Mouse (Mus musculus): ENCODE data around the gene Med7. TPM values are rescaled to one million over a fixed set of nuclear protein-coding genes. Genes with fewer than 3 reads are reported as not detected.

The Med7 gene
- polyA plus RNA-seq, 1 experiment from 2014 or later: 97.7 TPM

GRCm38 (mm10) chr11:46437459-46438000 is 805 bp downstream of the Med7 start:
- Histone ChIP-seq H3K9me3 (no peaks in the 10 kb centered on the region), H3K4me3 (peak overlapping the region; percentile 87), H3K4me1 (replicated peaks) (peaks cover 10% of the 10 kb centered on the region; the same call in 1 of the 2 replicates), H3K36me3 (peaks cover 40% of the 10 kb centered on the region), H3K27me3 (ENCODE audit: insufficient read depth, poor library complexity, severe bottlenecking) (no peaks in the 10 kb centered on the region), H3K27ac (peak overlapping the region; percentile 96)
- WGBS: 2% methylated on average over 23 of the region's 23 CpGs
- no peak for DNase-seq (ENCODE audit: low spot score)

GRCm38 (mm10) chr11:46439005-46439543 is 2.3 kb downstream of the Med7 start:
- Histone ChIP-seq H3K4me1 (replicated peaks) (peaks cover 10% of the 10 kb centered on the region; the same call in 1 of the 2 replicates), H3K36me3 (peaks cover 56% of the 10 kb centered on the region), H3K4me3 (no peak overlapping the region), H3K9me3 (no peaks in the 10 kb centered on the region), H3K27ac (no peak overlapping the region), H3K27me3 (ENCODE audit: insufficient read depth, poor library complexity, severe bottlenecking) (no peaks in the 10 kb centered on the region)
- DNase-seq (ENCODE audit: low spot score): no peak
- WGBS: 95% methylated on average over 5 of the region's 5 CpGs

- H3K4me1 ChIP-seq (replicated peaks): peaks cover 7% of the 10 kb centered on the region; the same call in 1 of the 2 replicates
- WGBS: 89% methylated on average over 1 of the region's 1 CpGs
- H3K4me3 ChIP-seq: no peak overlapping the region
- no peaks in the 10 kb centered on the region for H3K27me3 ChIP-seq (ENCODE audit: insufficient read depth, poor library complexity, severe bottlenecking)
- H3K9me3 ChIP-seq: no peaks in the 10 kb centered on the region
- no peak for DNase-seq (ENCODE audit: low spot score)
- H3K36me3 ChIP-seq: peaks cover 56% of the 10 kb centered on the region
- no peak overlapping the region for H3K27ac ChIP-seq
These were observed 5.0 kb downstream of the Med7 start for GRCm38 (mm10) chr11:46441774-46442173.

DNA sequence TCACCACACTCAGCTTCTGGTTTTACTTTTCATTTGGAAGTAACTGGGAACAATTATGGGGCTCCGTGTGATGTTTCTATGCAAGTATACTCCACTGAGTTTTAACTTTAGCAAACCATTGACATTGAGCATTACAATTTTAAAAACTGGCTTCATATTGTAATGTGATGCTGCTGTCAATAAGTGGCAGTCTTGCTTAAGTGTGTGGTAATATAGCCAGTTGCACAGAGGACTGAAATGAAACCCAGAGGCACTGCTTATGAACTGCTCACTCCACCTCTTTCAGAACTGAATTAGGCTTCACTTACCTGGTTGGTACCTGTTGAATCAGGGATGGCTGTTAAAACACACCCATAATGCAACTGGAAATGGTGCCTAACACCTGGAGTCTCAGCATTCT is 6.4 kb downstream of the Med7 start:
- Histone ChIP-seq H3K27me3 (ENCODE audit: insufficient read depth, poor library complexity, severe bottlenecking) (no peaks in the 10 kb centered on the region), H3K4me3 (no peak overlapping the region), H3K4me1 (replicated peaks) (no peaks in the 10 kb centered on the region; the same call in 1 of the 2 replicates), H3K9me3 (no peaks in the 10 kb centered on the region), H3K36me3 (peaks cover 56% of the 10 kb centered on the region), H3K27ac (no peak overlapping the region)
- DNase-seq (ENCODE audit: low spot score): no peak
- WGBS: 89% methylated on average over 1 of the region's 1 CpGs

DNA sequence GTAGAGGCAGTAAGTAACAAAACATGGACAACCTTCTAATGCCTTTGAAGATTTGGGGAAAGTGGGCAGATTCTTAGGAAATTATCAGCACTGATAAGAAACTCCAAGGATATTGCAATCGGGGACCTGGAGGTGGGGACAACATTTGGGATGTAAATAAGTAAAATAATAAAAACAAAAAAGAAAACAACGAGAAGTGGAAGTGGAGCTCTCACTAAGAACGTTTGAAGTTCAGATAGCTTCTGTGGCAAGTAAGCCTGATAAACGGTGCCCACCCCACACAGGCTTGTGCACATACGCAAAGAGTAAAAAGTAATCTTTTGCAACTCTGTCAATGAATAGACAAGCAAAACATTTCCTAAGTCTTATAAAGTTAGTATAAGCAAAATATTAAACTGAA is 7.3 kb downstream of the Med7 start:
- WGBS: 91% methylated on average over 5 of the region's 5 CpGs
- DNase-seq (ENCODE audit: low spot score): no peak
- H3K27me3 ChIP-seq (ENCODE audit: insufficient read depth, poor library complexity, severe bottlenecking): no peaks in the 10 kb centered on the region
- H3K36me3 ChIP-seq: peaks cover 52% of the 10 kb centered on the region
- H3K4me1 ChIP-seq (replicated peaks): no peaks in the 10 kb centered on the region
- H3K9me3 ChIP-seq: no peaks in the 10 kb centered on the region
- no peak overlapping the region for H3K4me3 ChIP-seq
- H3K27ac ChIP-seq: no peak overlapping the region

DNA sequence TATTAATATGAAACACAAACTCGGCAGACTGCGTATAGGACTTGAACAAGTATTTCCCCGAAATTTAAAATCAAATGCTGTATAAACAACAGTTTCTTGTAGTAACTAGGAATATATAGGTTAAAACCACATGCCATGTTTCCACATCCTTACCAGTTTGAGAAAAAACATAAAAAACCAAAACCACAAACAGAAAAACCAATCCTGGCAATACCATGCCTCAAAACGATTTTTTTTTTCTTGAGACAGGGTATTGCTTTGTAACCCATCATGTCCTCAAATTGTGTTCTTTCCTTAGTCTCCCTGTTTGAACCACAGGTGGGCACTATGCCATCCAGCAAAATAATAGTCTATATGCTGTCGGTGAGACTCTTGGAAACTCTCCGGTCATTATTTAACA is 9.4 kb downstream of the Med7 start:
- peaks cover 30% of the 10 kb centered on the region for H3K36me3 ChIP-seq
- no peaks in the 10 kb centered on the region for H3K4me1 ChIP-seq (replicated peaks)
- no peak for DNase-seq (ENCODE audit: low spot score)
- H3K9me3 ChIP-seq: no peaks in the 10 kb centered on the region
- H3K27ac ChIP-seq: no peak overlapping the region
- H3K4me3 ChIP-seq: no peak overlapping the region
- no peaks in the 10 kb centered on the region for H3K27me3 ChIP-seq (ENCODE audit: insufficient read depth, poor library complexity, severe bottlenecking)
- WGBS: 93% methylated on average over 6 of the region's 6 CpGs

GRCm38 (mm10) chr11:46447644-46448484 is 11.1 kb downstream of the Med7 start:
- H3K4me1 ChIP-seq (replicated peaks): no peaks in the 10 kb centered on the region
- peaks cover 13% of the 10 kb centered on the region for H3K36me3 ChIP-seq
- DNase-seq (ENCODE audit: low spot score): no peak
- no peak overlapping the region for H3K27ac ChIP-seq
- 83% methylated on average over 13 of the region's 13 CpGs for WGBS
- no peak overlapping the region for H3K4me3 ChIP-seq
- no peaks in the 10 kb centered on the region for H3K27me3 ChIP-seq (ENCODE audit: insufficient read depth, poor library complexity, severe bottlenecking)
- H3K9me3 ChIP-seq: no peaks in the 10 kb centered on the region

GRCm38 (mm10) chr11:46449461-46450080 is 12.8 kb downstream of the Med7 start:
- no peak for DNase-seq (ENCODE audit: low spot score)
- Histone ChIP-seq H3K27me3 (ENCODE audit: insufficient read depth, poor library complexity, severe bottlenecking) (no peaks in the 10 kb centered on the region), H3K4me3 (no peak overlapping the region), H3K9me3 (no peaks in the 10 kb centered on the region), H3K36me3 (no peaks in the 10 kb centered on the region), H3K27ac (no peak overlapping the region), H3K4me1 (replicated peaks) (no peaks in the 10 kb centered on the region)
- 80% methylated on average over 11 of the region's 11 CpGs for WGBS

DNA sequence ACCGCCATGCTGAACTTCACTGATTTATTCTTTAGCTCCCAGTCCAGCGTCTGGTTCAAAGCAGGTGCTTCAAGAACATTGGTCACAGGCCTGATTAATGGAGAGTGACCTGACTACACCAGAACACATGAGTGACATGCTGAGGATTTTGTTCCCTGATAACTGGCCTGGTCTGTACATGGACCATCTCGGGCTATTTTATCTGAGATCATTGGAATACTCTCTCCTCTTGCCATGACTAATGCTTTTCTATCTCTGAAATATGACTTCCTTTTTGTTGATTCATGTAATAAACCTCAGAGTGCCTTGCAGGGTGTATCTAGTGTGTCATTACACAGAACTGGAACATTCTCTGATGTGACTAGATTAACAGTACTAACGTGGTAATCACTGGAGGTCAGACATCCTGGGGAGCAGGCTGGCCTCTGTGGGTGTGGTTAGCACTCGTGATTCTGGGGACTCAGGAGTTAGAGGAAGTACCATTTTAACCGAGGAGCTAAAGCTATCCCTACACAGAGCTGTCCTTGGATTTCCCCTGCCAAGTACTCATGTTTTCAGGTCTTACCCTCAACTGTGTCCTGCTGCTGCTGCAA is 17.8 kb downstream of the Med7 start, which contains the start of gene Havcr2:
Gene Havcr2 (plus strand): TSS at position 483 of the 593 bp plus-strand sequence.
- no peaks in the 10 kb centered on the region for H3K27me3 ChIP-seq (ENCODE audit: insufficient read depth, poor library complexity, severe bottlenecking)
- no peaks in the 10 kb centered on the region for H3K36me3 ChIP-seq
- no peaks in the 10 kb centered on the region for H3K9me3 ChIP-seq
- 80% methylated on average over 6 of the region's 6 CpGs for WGBS
- no peaks in the 10 kb centered on the region for H3K4me1 ChIP-seq (replicated peaks)
- H3K27ac ChIP-seq: no peak within 1 kb of the TSS
- H3K4me3 ChIP-seq: no peak within 1 kb of the TSS
- DNase-seq (ENCODE audit: low spot score): no peak

DNA sequence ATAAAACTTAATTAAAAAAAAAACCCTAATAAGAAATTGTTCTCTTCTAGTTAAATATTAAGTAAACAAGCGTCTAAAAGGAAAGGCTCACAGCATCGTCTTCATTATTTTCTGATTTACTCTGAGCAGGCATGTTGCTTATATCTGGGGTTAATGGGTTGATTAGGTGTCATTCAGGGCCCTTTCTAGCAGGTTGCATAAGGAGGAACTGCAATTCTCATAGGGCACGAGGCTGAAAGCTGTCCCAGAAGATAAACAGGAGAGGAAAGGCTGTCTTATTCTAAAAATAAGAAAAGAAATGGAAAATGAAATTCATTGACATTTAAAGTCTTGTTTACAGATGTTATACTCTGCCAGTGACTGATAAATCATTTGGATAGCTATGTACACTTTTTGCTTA is 23.2 kb downstream of the Med7 start:
- Histone ChIP-seq H3K4me3 (no peak overlapping the region), H3K27ac (no peak overlapping the region), H3K4me1 (replicated peaks) (no peaks in the 10 kb centered on the region), H3K27me3 (ENCODE audit: insufficient read depth, poor library complexity, severe bottlenecking) (no peaks in the 10 kb centered on the region), H3K9me3 (no peaks in the 10 kb centered on the region), H3K36me3 (no peaks in the 10 kb centered on the region)
- DNase-seq (ENCODE audit: low spot score): no peak
- WGBS: 92% methylated on average over 3 of the region's 3 CpGs

DNA sequence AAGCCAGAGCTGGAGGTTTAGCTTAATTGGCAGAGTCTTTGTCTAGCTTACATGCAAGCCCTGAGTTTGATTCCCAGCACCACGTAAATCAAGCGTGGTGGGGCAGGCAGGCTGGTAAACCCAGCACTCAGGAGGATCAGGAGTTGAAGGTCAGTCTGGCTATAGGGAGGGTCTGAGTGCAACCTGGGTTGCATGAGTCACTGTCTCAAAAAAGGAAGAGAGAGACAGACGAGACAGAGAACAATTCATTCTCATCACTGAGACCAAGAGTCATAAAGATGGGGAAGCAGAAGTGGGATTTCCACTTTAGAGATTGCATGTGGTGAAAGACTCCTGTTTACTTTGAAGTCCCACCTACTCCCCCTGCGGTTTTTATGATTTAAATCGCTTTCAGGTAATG is 24.6 kb downstream of the Med7 start:
- WGBS: 81% methylated on average over 5 of the region's 5 CpGs

DNA sequence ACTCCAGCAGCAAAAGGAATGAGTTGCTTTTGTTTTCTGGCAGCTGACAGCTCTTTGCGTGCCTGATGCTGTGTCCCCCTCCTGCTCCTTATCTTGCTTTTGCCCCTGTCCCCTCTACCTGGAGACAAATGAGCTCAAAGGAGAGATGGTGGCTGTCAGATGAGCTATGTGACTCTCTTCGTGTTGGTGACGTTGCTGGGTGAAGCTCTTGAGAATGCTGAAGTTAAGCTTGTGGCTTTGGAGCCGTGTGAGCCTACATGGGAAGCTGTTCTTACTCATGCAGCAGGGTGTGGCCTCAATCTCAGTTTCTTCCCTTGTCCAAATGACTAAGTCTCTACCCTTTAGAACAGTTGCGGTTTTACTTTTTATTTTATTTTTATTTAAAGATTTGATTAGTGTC is 25.2 kb downstream of the Med7 start:
- H3K4me3 ChIP-seq: no peak overlapping the region
- no peaks in the 10 kb centered on the region for H3K4me1 ChIP-seq (replicated peaks)
- H3K27me3 ChIP-seq (ENCODE audit: insufficient read depth, poor library complexity, severe bottlenecking): no peaks in the 10 kb centered on the region
- no peaks in the 10 kb centered on the region for H3K9me3 ChIP-seq
- DNase-seq (ENCODE audit: low spot score): no peak
- no peak overlapping the region for H3K27ac ChIP-seq
- H3K36me3 ChIP-seq: no peaks in the 10 kb centered on the region
- WGBS: 76% methylated on average over 5 of the region's 5 CpGs

More for the DNA sequence above, 24.6 kb downstream of the Med7 start:
- Histone ChIP-seq H3K9me3 (no peaks in the 10 kb centered on the region), H3K4me3 (no peak overlapping the region), H3K27me3 (ENCODE audit: insufficient read depth, poor library complexity, severe bottlenecking) (no peaks in the 10 kb centered on the region), H3K4me1 (replicated peaks) (no peaks in the 10 kb centered on the region), H3K27ac (no peak overlapping the region), H3K36me3 (no peaks in the 10 kb centered on the region)
- no peak for DNase-seq (ENCODE audit: low spot score)
